Mouse (Mus musculus): ENCODE data around the gene Gm45140.

DNA sequence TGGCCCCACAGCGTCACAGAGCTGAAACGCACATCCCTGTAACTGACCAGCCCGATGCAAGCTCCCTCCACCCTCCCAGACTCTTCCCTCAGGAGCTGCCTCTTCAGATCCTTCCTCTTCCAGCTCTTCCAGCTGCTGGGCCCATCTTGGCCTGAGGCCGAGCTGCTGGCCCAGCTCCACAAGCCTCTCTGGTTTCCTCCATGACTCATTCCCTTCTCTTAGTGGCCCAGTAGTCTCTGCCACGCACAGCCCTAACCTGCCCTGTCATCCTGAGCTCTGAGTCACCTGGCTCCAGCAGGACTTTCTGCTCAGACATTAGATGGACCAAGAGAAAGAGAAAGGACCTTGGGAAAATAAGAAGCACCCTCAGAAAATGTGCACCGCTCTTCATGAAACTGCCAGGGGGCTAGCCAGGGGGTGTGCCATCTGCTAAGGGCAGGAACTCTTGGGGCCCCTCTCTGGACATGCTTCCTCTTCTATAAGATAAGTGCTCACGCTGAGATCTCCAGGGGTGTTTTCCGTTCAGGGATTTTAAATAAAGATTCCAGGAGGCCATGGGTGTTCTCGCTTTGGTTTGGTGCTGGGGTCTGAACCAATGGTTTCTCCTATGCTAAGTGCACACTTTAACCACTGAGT is 33.4 kb upstream of the Gm45140 start:
- TF ChIP-seq POLR2A (IDR thresholded peaks at IDR 0.05; ENCODE audit: insufficient read depth, low read depth, low read length) (no peak), CTCF (IDR thresholded peaks at IDR 0.05; ENCODE audit: insufficient read depth, low read depth, low read length) (no peak)

Data from olfactory bulb, adult 2 months (tissue).